Mouse (Mus musculus) stomach, postnatal 0 days (tissue): ENCODE results near the gene Srek1. TPM values are rescaled to one million over a fixed set of nuclear protein-coding genes. Genes with fewer than 3 reads are reported as not detected.
A peak's percentile ranks its signal among the peaks of the same experiment; 100 is the strongest.

Experiments used
- ATAC-seq: fragments of 200-750 bp; cut with Nextera tagmentation; 2 replicates; pipeline ENCODE4 v1.8.0; 2017; ENCODE audit not compliant: low FRiP score, low TSS enrichment
- DNase-seq: peaks from one replicate; pipeline ENCODE4 v3.0.0-alpha.2; 2016; ENCODE audit warnings: low spot score
- H3K27ac ChIP-seq: fragments of 300-500 bp; sonication (generic); replicated peaks from 2 replicates; pipeline ENCODE4 v1.5.1; 2014; ENCODE audit warnings: mild to moderate bottlenecking, control low read depth
- H3K27me3 ChIP-seq: fragments of 300-500 bp; sonication (generic); 2 replicates; pipeline ENCODE4 v1.6.1; 2014; ENCODE audit warnings: low read length; ENCODE audit not compliant: control insufficient read depth, insufficient read depth
- H3K36me3 ChIP-seq: fragments of 300-500 bp; sonication (generic); 2 replicates; pipeline ENCODE4 v1.6.1; 2014; ENCODE audit warnings: low read length, mixed read lengths; ENCODE audit not compliant: control insufficient read depth, insufficient read depth
- H3K4me1 ChIP-seq: fragments of 300-500 bp; sonication (generic); replicated peaks from 2 replicates; pipeline ENCODE4 v1.6.1; 2014; ENCODE audit warnings: antibody characterized with exemption; ENCODE audit not compliant: control insufficient read depth, insufficient read depth
- H3K4me2 ChIP-seq: fragments of 300-500 bp; sonication (generic); replicated peaks from 2 replicates; pipeline ENCODE4 v1.6.1; 2014; ENCODE audit warnings: low read depth, mild to moderate bottlenecking, control low read depth, moderate library complexity
- H3K4me3 ChIP-seq: fragments of 300-500 bp; sonication (generic); 2 replicates; pipeline ENCODE4 v1.5.1; 2014; ENCODE audit warnings: low read depth, low read length, control low read depth
- H3K9ac ChIP-seq: fragments of 300-500 bp; sonication (generic); 2 replicates; pipeline ENCODE4 v1.6.1; 2014; ENCODE audit warnings: mild to moderate bottlenecking, low read length, control low read depth, mixed read lengths
- H3K9me3 ChIP-seq: fragments of 300-500 bp; sonication (generic); 2 replicates; pipeline ENCODE4 v1.6.1; 2016; ENCODE audit warnings: low read length; ENCODE audit not compliant: control insufficient read depth
- CTCF ChIP-seq: IDR thresholded peaks from 2 replicates; pipeline ENCODE4 v1.5.1; 2016; ENCODE audit warnings: antibody characterized with exemption, low read depth, mild to moderate bottlenecking, moderate library complexity
- EP300 ChIP-seq: optimal IDR thresholded peaks from 2 replicates; pipeline ENCODE3; 2016; ENCODE audit warnings: antibody characterized with exemption
- WGBS: fragments of 180-500 bp; shearing (Covaris S2); extraction: QIAGEN DNeasy Blood & Tissue Kit; methylation state at CpG from one replicate; pipeline ENCODE4 v1.1.7; 2014; 5-methylcytosine and 5-hydroxymethylcytosine counted together
- polyA plus RNA-seq: library from polyadenylated mRNA; unstranded; fragments of >200 nt; fragmentation: Nextera tagmentation; extraction: Ambion mirVana; gene quantifications from 2 replicates; pipeline ENCODE4 v1.2.1, GENCODE M21; 2015

Gene Srek1
- polyA plus RNA-seq, 1 experiment from 2014 or later: 28.8 TPM

GRCm38 (mm10) chr13:103710359-103710781, 64.0 kb downstream of the Srek1 start:
- no peak for ATAC-seq
- no peaks in the 10 kb centered on the region for H3K36me3 ChIP-seq
- H3K9ac ChIP-seq: no peak overlapping the region
- no peak overlapping the region for H3K27ac ChIP-seq
- DNase-seq: peak; percentile 35
- 57% methylated on average over 7 of the region's 7 CpGs for WGBS
- TF ChIP-seq CTCF: peak; percentile 67
- TF ChIP-seq EP300: no peak
- no peaks in the 10 kb centered on the region for H3K27me3 ChIP-seq
- no peaks in the 10 kb centered on the region for H3K9me3 ChIP-seq
- H3K4me1 ChIP-seq: no peaks in the 10 kb centered on the region
- H3K4me3 ChIP-seq: no peak overlapping the region
- H3K4me2 ChIP-seq: no peak overlapping the region

- Histone ChIP-seq H3K4me2 (no peak overlapping the region), H3K4me3 (no peak overlapping the region), H3K4me1 (no peaks in the 10 kb centered on the region), H3K9me3 (no peaks in the 10 kb centered on the region), H3K9ac (no peak overlapping the region), H3K27me3 (no peaks in the 10 kb centered on the region), H3K27ac (0 out of 2 replicates have a peak overlapping the region, but pooled peaks have one; percentile 30), H3K36me3 (no peaks in the 10 kb centered on the region)
- WGBS: 68% methylated on average over 6 of the region's 6 CpGs
- TF ChIP-seq EP300: no peak
- TF ChIP-seq CTCF: no peak
- ATAC-seq: no peak
- no peak for DNase-seq
Measured at GRCm38 (mm10) chr13:103705436-103705978, 68.9 kb downstream of the Srek1 start.

- WGBS: 38% methylated on average over 6 of the region's 6 CpGs
- TF ChIP-seq EP300 (no peak), CTCF (no peak)
- Histone ChIP-seq H3K36me3 (no peaks in the 10 kb centered on the region), H3K9ac (no peak overlapping the region), H3K9me3 (no peaks in the 10 kb centered on the region), H3K27me3 (no peaks in the 10 kb centered on the region), H3K4me1 (no peaks in the 10 kb centered on the region), H3K27ac (no peak overlapping the region), H3K4me2 (no peak overlapping the region), H3K4me3 (no peak overlapping the region)
- no peak for DNase-seq
- ATAC-seq: no peak; the same call in 1 of the 2 replicates
Measured at GRCm38 (mm10) chr13:103703833-103704232, 70.6 kb downstream of the Srek1 start.

- Histone ChIP-seq H3K27ac (no peak overlapping the region), H3K36me3 (no peaks in the 10 kb centered on the region), H3K27me3 (no peaks in the 10 kb centered on the region), H3K9me3 (no peaks in the 10 kb centered on the region), H3K4me3 (no peak overlapping the region), H3K4me2 (no peak overlapping the region), H3K9ac (no peak overlapping the region), H3K4me1 (no peaks in the 10 kb centered on the region)
- ATAC-seq (peak; percentile 83), DNase-seq (peak; percentile 75)
- TF ChIP-seq CTCF (peak; percentile 92), EP300 (no peak)
- WGBS: 31% methylated on average over 7 of the region's 7 CpGs
Measured at GRCm38 (mm10) chr13:103703386-103703785, 71.0 kb downstream of the Srek1 start.

- Histone ChIP-seq H3K27me3 (no peaks in the 10 kb centered on the region), H3K27ac (no peak overlapping the region), H3K4me3 (no peak overlapping the region), H3K4me2 (no peak overlapping the region), H3K36me3 (no peaks in the 10 kb centered on the region), H3K9ac (no peak overlapping the region), H3K9me3 (no peaks in the 10 kb centered on the region), H3K4me1 (no peaks in the 10 kb centered on the region)
- no peak for TF ChIP-seq EP300
- TF ChIP-seq CTCF: no peak
- no peak for DNase-seq
- ATAC-seq: no peak
- WGBS: 75% methylated on average over 3 of the region's 3 CpGs
Measured at GRCm38 (mm10) chr13:103702266-103702665, 72.1 kb downstream of the Srek1 start.

GRCm38 (mm10) chr13:103700752-103701151, 73.7 kb downstream of the Srek1 start:
- no peak overlapping the region; the same call in 1 of the 2 replicates for H3K9ac ChIP-seq
- no peaks in the 10 kb centered on the region for H3K36me3 ChIP-seq
- H3K4me1 ChIP-seq: no peaks in the 10 kb centered on the region
- no peak overlapping the region for H3K27ac ChIP-seq
- no peaks in the 10 kb centered on the region for H3K27me3 ChIP-seq
- TF ChIP-seq EP300: no peak
- ATAC-seq (peak; percentile 50; the same call in 1 of the 2 replicates), DNase-seq (no peak)
- no peak overlapping the region for H3K4me3 ChIP-seq
- no peak overlapping the region for H3K4me2 ChIP-seq
- no peaks in the 10 kb centered on the region for H3K9me3 ChIP-seq
- 72% methylated on average over 2 of the region's 2 CpGs for WGBS
